Mouse (Mus musculus): ENCODE results near the gene Tgfbr3.

DNA sequence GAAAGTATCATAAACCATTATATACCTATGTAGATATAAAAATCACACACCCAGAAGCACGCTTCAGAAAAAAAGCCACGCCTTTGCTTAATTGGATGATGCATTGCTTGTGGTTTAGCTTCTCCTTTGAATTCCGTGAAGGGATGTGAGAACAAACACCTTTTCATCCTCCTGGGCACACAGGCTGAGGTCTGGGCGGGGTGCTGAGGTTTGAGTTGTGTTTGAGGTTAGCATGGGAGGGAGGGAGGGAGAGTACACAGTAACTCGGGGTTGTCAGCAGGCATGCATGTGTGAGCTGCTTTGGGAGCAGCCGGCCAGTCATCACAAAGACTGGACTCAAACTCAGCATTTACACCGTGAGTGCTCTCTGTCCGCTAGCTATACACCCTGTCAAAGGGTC is 209.5 kb downstream of the Tgfbr3 start:
- TF ChIP-seq POLR2A (IDR thresholded peaks at IDR 0.05; ENCODE audit: low read depth, low read length) = no peak
- TF ChIP-seq CTCF (conservative IDR thresholded peaks at IDR 0.05; ENCODE audit: insufficient read depth, insufficient read length, low read depth, low read length) = no peak

All from kidney, adult 2 months (tissue).